13 mouse cellular contexts compared by ENCODE assay signal in genomic region chr4:138219331-138219730, GRCm38 (mm10). TPM values are rescaled to one million over a fixed set of nuclear protein-coding genes. Genes with fewer than 3 reads are reported as not detected.
DNase-seq lines count a peak whose midpoint lies in the region; ATAC-seq lines count a peak whose summit lies in the region.
"Had no signal": no experiment of that assay in that cellular context is flagged by ENCODE, and none has a peak within 500 bp of the region (broad histone marks: within the 10 kb centered on the region; RNA-seq: fewer than 3 reads in every experiment).

No protein-coding gene starts in this region.

- H3K36me3 ChIP-seq in heart, embryonic 11.5 days (ENCODE audit: control insufficient read depth, insufficient read depth, low read length) = peaks cover 16% of the 10 kb centered on the region
- peaks cover 23% of the 10 kb centered on the region for H3K36me3 ChIP-seq in neural tube, embryonic 12.5 days
- H3K36me3 ChIP-seq in neural tube, embryonic 15.5 days = peaks cover 28% of the 10 kb centered on the region

- no peak overlapping the region for H3K9ac ChIP-seq in heart, embryonic 11.5 days (ENCODE audit: low read depth, low read length)
- H3K9ac ChIP-seq in neural tube, embryonic 12.5 days = 0 out of 2 replicates have a peak overlapping the region, but pooled peaks have one; percentile 9
- H3K9ac ChIP-seq in neural tube, embryonic 15.5 days (replicated peaks) = no peak overlapping the region
- H3K9ac ChIP-seq: lung, embryonic 15.5 days; midbrain, embryonic 12.5 days had no signal

- no peak overlapping the region for H3K27ac ChIP-seq in heart, embryonic 11.5 days (ENCODE audit: low read depth, low read length)
- H3K27ac ChIP-seq in neural tube, embryonic 12.5 days = no peak overlapping the region
- no peak overlapping the region for H3K27ac ChIP-seq in neural tube, embryonic 15.5 days (replicated peaks)
- H3K27ac ChIP-seq: lung, embryonic 15.5 days; midbrain, embryonic 12.5 days had no signal

- WGBS in heart, embryonic 11.5 days (ENCODE audit: insufficient replicate concordance) = 85% methylated on average over 5 of the region's 5 CpGs
- 91% methylated on average over 5 of the region's 5 CpGs for WGBS in neural tube, embryonic 12.5 days
- WGBS in neural tube, embryonic 15.5 days = 95% methylated on average over 5 of the region's 5 CpGs

- 0 out of 2 replicates have a peak overlapping the region, but pooled peaks have one; percentile 87 for H3K4me2 ChIP-seq in heart, embryonic 11.5 days
- peak overlapping the region; percentile 71; the same call in 1 of the 2 replicates for H3K4me2 ChIP-seq in neural tube, embryonic 12.5 days (replicated peaks)
- H3K4me2 ChIP-seq in neural tube, embryonic 15.5 days = no peak overlapping the region

- no peaks in the 10 kb centered on the region for H3K27me3 ChIP-seq in heart, embryonic 11.5 days (ENCODE audit: control insufficient read depth, insufficient read depth, low read length)
- no peaks in the 10 kb centered on the region for H3K27me3 ChIP-seq in neural tube, embryonic 12.5 days (replicated peaks)
- H3K27me3 ChIP-seq in neural tube, embryonic 15.5 days (replicated peaks) = no peaks in the 10 kb centered on the region
- H3K27me3 ChIP-seq: lung, embryonic 15.5 days; midbrain, embryonic 12.5 days had no signal

- no peak for DNase-seq in heart, postnatal 4 days
- DNase-seq in liver = peak; percentile 26
- no peak for DNase-seq in left cerebral cortex, adult 8-10 months (ENCODE audit: low spot score in 2 of 2)
- DNase-seq in urinary bladder, postnatal 4 days (ENCODE audit: low spot score in 2 of 2) = no peak
- DNase-seq: gastrocnemius, postnatal 10 days; thymus, postnatal 14 days had no signal

- no peak for ATAC-seq in heart, embryonic 11.5 days (replicated peaks; ENCODE audit: insufficient number of reproducible peaks, low FRiP score, low TSS enrichment)
- ATAC-seq in neural tube, embryonic 12.5 days (ENCODE audit: low FRiP score, low read depth) = no peak
- no peak for ATAC-seq in neural tube, embryonic 15.5 days (ENCODE audit: low FRiP score)
- ATAC-seq: intestine, postnatal 0 days had no signal

- no peaks in the 10 kb centered on the region for H3K9me3 ChIP-seq in heart, embryonic 11.5 days (replicated peaks; ENCODE audit: control insufficient read depth, low read length)
- no peaks in the 10 kb centered on the region for H3K9me3 ChIP-seq in neural tube, embryonic 12.5 days
- H3K9me3 ChIP-seq in neural tube, embryonic 15.5 days (replicated peaks) = no peaks in the 10 kb centered on the region
- H3K9me3 ChIP-seq: lung, embryonic 15.5 days; midbrain, embryonic 12.5 days had no signal

- peaks cover 29% of the 10 kb centered on the region for H3K4me1 ChIP-seq in heart, embryonic 11.5 days (ENCODE audit: control insufficient read depth, insufficient read depth, low read length)
- H3K4me1 ChIP-seq in neural tube, embryonic 12.5 days = peaks cover 27% of the 10 kb centered on the region
- H3K4me1 ChIP-seq in neural tube, embryonic 15.5 days = peaks cover 49% of the 10 kb centered on the region

- H3K4me3 ChIP-seq in heart, embryonic 11.5 days (ENCODE audit: low read depth, low read length) = no peak overlapping the region
- H3K4me3 ChIP-seq in neural tube, embryonic 12.5 days = no peak overlapping the region
- H3K4me3 ChIP-seq in neural tube, embryonic 15.5 days (replicated peaks) = no peak overlapping the region
- H3K4me3 ChIP-seq: midbrain, embryonic 12.5 days had no signal

RNA-seq across cellular contexts. Expression of gene Hp1bp3, which starts 3.2 kb away (rescaled TPM):
- 105 and 107 TPM in 2 replicates for polyA plus RNA-seq in heart, embryonic 11.5 days (2014; fragmentation: Nextera tagmentation; extraction: Ambion mirVana)
- 100 to 1,000 TPM in 1 of 2 experiments, 10 to 100 TPM in 1; 93.7 to 102 TPM for total RNA-seq in heart, postnatal 4 days (2021)
- 184 and 193 TPM in 2 replicates for polyA plus RNA-seq in neural tube, embryonic 12.5 days (2016; fragmentation: Nextera tagmentation; extraction: Ambion mirVana)
- 157 and 167 TPM in 2 replicates for polyA plus RNA-seq in neural tube, embryonic 15.5 days (2015; fragmentation: Nextera tagmentation; extraction: Ambion mirVana)
- total RNA-seq in left cerebral cortex, adult 8-10 months (2022) = 100 to 1,000 TPM; 206 to 215 (median 214) TPM

RNA-seq across cellular contexts. Expression of gene Sh2d5, which starts 30.9 kb away (rescaled TPM):
- polyA plus RNA-seq in heart, embryonic 11.5 days (2014; fragmentation: Nextera tagmentation; extraction: Ambion mirVana) = 0.24 and 0.31 TPM in 2 replicates
- total RNA-seq in heart, postnatal 4 days (2021) = under 1 TPM; 0.29 to 0.36 TPM
- 4.1 and 4.6 TPM in 2 replicates for polyA plus RNA-seq in neural tube, embryonic 12.5 days (2016; fragmentation: Nextera tagmentation; extraction: Ambion mirVana)
- 17.0 and 19.9 TPM in 2 replicates for polyA plus RNA-seq in neural tube, embryonic 15.5 days (2015; fragmentation: Nextera tagmentation; extraction: Ambion mirVana)
- 10 to 100 TPM; 75.0 to 83.6 (median 79.2) TPM for total RNA-seq in left cerebral cortex, adult 8-10 months (2022)

RNA-seq across cellular contexts. Expression of gene Kif17, which starts 30.9 kb away (rescaled TPM):
- polyA plus RNA-seq in heart, embryonic 11.5 days (2014; fragmentation: Nextera tagmentation; extraction: Ambion mirVana) = 0.44 and 0.61 TPM in 2 replicates
- under 1 TPM; 0.14 to 0.23 TPM for total RNA-seq in heart, postnatal 4 days (2021)
- polyA plus RNA-seq in neural tube, embryonic 12.5 days (2016; fragmentation: Nextera tagmentation; extraction: Ambion mirVana) = 1.1 and 1.7 TPM in 2 replicates
- 5.0 and 5.2 TPM in 2 replicates for polyA plus RNA-seq in neural tube, embryonic 15.5 days (2015; fragmentation: Nextera tagmentation; extraction: Ambion mirVana)
- 10 to 100 TPM; 28.1 to 33.2 (median 31.7) TPM for total RNA-seq in left cerebral cortex, adult 8-10 months (2022)
- total RNA-seq: neutrophil, adult 5-6 weeks had no signal
